Mouse (Mus musculus) ovary, postnatal 10 days (tissue): ENCODE measurements around the gene Tulp3.
"Not testable (repeated sequence)": the region's sequence is repeated elsewhere in the genome, so short reads cannot be mapped to it uniquely, and the experiment has no call there.

Experiments
- DNase-seq: peaks from one replicate; pipeline ENCODE4 v3.0.0; 2022; ENCODE audit warnings: low spot score

The Tulp3 gene

DNA sequence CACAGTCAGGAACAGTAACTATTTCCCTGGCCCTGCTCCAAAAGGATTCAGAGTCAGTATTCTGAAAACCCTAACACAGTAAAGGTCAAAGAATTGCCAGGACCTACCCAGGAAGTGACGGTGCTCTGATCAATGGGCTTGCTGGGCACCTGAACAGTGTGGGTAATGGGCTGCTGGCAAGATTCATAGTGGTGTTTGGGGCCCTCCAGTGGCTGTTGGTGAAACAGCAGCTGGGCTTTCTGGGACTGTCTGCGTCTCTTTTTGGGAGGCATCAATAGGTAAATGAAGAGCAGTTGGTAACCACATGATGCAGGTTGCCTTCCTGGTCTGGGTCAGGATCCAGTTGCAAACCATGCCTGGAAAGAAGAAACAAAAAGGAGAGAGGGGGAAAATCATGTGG is 3.3 kb upstream of the Tulp3 start:
- DNase-seq = peak; percentile 15

DNA sequence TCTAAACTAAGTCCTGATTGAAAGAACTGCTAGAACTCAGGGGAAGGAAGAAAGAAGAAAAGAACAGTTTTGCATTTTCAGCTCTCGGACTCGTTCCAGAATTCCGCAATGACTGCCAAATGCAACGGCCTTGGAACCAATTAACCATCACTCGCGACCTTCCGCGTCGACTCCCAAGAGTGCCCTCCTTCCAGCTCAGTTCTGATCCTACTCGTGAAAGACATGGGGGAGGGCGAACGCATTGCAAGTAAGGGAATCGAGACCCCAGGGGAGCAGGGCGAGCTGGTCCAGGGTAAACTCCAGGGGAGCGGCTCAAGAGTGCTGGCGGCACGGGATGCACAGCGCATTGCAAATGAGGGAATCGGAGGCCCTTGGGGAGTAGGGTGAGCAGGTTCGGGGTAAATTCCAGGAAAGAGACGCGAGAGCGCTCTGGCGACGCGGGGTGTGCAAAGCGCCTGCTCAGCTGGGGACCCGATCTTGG is 410 bp downstream of the Tulp3 start:
- peak; percentile 44 for DNase-seq

DNA sequence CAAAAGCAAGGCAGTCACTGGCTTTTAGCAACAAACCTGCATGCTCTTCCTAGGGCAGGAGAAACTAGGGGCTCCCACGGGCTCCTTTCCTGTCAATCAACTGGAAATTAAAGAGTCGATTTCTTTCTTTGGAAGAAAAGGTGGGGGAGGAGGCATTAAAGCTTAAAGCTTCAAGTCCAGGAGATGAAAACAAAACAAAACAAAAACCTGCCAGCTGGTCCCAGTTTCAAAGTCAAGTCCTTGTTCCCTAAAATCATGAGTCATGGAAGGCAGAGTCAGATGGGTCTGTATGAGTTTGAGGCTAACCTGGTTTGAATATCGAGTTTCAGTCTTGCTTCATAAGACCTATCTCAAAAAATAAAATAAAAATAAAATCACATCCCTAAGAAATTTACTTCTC is 1.5 kb downstream of the Tulp3 start:
- DNase-seq = no peak

DNA sequence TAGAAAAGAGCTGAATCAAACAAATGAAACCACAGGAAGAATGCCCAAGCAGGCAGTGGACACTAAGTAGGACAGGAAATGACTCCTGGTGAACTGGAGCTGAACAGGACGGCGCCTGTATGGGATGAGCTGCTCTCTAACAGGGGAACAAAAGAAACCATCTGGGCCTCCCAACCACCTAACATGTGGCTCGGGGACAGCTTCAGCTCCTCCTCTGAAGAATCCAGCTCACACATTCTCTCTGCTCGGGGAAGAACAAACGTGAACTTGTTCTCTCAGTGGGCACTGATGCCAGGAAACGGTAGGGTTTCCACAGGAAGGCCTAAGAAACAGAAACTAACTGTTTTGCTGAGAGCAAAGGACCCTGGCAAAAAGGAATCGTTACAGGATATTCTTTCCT is 5.9 kb downstream of the Tulp3 start:
- no peak for DNase-seq

DNA sequence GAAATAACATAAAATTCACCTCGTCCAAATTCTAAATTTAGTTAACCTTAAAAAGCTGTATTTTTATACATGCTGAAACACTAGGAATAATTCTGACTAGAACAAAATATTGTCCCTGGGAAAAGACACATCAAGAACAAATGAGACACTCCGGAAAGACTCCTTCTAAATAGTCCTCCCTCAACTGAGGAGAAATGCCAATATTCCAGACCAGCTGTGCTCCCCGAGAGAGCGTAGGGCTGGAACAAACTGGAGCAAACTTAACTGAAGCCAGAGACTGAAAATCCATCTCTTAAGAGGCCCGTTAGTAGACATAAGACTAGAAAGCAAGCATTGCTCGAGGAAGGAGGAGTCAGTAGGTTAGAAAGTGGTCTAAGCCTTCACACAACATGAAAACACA is 8.9 kb downstream of the Tulp3 start:
- DNase-seq = no peak

DNA sequence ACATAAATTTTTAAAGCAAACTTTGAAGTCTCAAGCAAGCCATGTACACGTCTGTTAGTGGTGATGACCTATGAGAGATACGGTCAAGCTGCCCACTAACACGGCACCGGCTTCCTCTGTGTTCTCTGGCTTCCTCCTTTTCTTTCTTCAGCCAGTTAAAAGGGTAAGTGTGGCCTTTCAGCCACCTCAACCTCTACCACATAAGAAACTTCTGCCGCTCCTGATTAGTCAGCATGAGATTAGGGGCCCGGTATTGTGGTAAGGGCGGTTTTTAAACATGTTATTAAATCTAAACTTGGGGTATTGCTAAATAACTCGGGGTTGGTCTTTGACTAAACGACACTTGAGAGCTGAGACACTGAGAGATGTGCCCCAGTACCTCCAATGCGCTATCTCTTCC is 10.0 kb downstream of the Tulp3 start:
- no peak for DNase-seq

DNA sequence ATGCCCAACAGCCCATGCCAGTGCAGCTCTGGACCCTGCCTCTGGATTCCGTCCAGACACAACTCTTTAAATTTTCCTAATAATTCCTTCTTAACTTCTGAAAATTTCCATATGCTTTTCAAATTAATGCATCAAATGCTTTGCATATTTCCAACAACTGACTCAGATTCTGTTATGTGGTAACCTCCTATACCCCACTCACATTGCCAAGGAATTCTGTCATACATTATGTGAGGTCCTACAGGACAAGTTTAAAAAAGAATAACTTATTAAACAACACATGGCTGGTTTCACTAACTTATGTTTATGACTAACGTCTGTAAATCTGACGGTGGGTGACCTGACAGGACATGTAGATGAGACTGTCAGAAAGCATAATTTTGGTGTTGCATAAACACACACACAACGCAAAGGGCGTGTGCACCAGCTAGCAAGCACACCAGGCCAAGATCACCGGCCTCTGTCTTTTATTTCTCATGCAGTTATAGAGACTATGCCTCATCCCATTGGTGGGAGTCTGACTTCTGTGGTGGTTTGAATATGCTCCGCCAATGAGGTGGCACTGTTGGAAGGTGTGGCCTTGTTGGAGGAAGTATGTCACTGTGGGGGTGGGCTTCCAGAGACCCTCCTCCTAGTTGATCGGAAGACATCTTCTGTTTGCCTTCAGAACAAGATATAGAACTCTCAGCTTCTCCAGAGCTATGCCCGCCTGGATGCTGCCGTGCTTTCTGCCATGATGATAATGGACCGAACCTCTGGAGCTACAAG is 13.5 kb downstream of the Tulp3 start:
- DNase-seq = no peak

DNA sequence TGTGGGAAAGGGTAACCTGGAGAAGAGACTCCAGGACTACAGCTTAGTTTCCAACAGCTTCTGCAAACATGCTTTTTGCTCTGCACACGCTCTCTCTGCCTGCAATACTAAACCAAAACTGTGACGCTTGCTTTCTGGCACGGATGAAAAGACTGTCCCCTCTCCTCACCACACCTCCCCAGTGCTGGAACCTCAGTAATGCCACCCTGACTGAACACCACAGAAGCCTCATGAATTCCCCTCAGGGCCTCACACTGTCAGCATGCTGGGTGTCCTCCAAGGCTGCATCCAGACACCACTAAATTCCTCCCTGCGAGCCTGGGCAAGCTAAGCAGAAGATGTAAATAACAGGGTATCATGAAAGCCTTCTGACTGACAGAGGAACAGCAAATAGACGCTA is 16.8 kb downstream of the Tulp3 start:
- DNase-seq = no peak

DNA sequence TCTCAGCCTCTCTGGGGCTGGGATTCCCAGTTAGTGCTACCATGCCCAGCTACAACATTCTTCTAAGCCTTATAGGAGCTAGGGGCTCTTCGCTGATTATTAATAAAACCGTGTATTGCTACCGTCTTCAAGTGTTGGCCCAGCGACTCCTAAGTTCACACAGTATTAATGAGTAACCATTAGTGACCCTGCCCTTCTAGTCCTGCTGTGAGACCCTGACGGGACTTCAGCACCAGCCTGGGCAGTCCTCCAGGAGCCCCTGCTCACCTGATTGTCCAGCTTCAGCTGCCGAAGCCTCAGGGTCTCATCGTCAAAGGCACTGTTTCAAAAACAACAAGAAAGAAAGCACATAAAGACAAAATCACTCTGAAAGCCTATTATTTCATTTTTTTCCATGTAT is 18.2 kb downstream of the Tulp3 start:
- DNase-seq = no peak

DNA sequence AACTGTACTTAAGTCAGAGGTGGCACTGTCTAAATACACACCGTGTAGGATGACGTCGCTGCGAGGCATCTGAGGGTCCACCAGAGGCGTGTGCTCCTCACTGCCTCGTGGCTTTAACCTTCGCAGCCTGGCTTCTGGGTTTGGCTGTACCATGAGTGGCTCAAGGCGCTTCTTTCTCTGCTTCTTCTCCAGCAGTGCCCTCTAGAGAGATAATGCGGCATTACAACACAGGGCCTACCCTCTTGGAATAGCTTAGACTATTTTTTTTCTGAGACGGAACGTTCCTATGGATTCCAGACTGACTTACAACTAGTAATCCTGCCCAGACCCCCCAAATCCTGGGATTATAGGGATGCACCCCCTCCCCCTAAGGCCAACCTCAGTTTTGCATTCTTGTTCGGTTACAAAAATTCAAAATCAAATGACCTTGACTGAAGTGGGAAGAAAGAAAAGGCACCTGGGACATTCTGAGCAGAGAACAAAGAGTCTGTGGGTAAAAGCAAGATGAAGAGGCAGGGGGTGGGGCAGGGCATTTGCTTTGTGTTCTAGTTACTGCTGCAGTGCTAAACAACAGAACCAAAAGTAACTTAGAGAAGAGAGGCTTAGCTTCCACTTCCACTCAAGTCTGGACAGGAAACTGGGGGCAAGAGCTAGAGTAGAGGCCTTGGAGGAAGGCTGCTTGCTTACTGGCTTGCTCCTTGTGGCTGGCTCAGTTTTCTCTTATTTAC is 21.1 kb downstream of the Tulp3 start:
- DNase-seq = no peak

DNA sequence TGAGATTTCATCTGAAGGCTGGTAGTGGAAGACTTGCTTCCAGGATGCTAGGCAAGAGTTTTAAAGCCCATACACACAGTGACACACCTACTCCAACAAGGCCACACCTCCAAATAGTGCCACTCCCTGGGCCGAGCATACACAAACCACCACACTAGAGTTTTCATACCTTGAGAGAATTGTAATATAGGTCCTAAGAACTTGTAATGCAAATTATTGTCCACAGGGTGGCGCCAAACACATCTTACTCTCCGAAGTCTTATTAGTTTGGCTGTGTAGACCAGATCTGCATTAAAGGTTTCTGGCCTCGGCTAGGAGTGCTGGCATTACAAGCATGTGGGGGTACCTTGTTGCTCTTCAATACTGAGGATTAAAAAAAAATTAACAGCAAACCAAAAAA is 37.3 kb downstream of the Tulp3 start:
- DNase-seq = peak; percentile 35

DNA sequence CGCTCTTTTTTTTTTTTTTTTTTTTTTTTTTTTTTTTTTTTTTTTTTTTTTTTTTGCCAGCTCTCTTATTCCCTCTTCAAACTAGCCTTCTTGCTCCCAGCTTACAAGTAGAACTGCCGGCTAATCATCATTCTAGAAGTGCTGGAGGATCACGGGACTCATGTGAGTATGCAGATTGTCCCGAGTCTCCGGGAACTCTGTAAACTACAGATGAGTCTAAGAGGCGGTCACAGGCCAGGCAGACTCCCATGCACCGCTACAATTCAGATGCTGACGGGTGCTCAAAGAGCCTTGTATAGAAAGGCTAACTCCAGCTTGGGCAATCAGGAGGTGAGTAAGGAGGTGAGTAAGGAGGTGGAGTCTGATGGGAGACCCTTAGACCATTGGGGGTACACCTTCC is 40.1 kb downstream of the Tulp3 start:
- DNase-seq = no peak

DNA sequence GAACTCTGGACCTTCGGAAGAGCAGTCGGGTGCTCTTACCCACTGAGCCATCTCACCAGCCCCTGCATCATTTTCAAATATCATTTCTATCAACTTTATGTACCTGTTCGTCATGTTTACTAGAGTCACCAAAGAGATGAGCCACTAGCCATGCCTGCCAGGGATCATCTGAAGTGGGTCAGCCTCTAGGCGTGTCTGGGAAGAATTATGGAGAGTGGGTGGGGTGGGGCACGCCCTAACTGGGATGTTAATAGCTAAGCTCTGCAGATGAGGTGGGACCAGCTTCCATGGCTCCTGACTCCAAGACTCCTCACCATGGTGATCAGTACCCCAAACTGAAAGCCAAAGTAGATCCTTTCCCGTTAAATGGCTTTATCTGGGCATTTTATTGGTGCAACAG is 40.9 kb downstream of the Tulp3 start:
- DNase-seq = no peak

DNA sequence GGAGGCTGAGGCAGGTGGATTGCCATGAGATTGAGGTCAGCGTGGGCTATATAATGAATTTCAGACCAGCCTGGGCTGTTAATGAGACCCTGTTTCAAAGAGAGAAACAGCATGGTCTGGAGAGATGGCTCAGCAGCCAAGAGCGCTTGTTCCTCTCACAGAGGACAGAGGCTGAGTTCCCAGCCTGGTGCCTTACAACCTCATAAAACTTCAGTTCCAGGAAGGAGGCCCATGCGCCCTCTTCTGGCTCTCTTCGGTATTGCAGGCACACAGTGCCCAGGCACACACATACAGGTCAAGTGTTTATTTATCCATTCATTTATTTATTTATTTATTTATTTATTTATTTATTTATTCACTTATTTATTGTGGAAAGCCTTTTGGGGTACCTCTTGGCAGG is 47.3 kb downstream of the Tulp3 start:
- DNase-seq = no peak

DNA sequence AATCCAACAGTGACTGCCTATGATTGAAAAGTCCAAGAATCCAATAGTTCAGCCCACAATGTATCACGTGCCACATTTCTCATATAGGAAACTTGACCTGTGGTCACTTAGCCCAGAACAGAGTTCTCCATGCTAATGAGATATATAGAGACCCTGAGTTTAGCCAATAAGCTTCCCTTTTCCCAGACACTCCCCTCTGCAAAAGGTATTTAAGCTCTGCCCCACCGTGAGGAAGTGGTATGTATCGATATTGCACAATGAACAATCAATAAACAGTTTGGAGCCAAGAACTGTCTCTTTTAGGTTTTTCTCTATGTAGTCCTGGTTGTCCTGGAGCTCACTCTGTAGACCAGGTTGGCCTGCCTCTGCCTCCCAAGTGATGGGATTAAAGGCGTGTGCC is 50.9 kb downstream of the Tulp3 start:
- DNase-seq = no peak

DNA sequence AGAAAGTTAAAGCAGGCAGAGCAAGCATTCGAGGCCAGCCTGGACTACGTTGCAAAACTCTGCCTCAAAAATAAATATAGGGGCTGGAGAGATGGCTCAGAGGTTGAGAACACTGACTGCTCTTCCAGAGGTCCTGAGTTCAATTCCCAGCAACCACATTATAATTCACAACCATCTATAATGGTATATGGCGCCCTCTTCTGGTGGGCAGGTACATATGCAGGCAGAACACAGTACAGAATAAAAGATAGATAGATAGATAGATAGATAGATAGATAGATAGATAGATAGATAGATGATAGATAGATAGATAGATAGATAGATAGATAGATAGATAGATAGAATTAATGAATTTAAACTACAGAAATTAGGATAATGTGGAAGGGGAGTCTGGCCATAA is 53.0 kb downstream of the Tulp3 start:
- DNase-seq = not testable (repeated sequence)

DNA sequence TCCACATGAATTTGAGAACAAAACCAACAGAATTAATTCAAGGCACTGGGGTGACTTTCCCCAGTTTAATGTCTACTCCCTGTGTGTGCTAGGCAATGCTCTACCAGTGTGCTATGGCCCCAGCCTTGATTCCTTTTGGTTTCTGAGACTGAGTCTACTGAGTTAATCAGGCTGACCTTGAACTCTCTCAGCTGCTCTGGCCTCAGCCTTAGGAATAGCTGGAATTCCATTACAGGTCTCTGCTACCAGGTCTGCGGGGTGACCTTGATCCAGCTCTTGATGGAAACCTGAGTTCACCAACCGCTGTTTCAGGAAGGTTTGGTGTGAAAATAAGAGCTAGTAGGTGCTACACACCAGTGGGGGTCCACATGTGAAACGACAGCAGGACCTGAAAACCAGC is 53.8 kb downstream of the Tulp3 start:
- no peak for DNase-seq

DNA sequence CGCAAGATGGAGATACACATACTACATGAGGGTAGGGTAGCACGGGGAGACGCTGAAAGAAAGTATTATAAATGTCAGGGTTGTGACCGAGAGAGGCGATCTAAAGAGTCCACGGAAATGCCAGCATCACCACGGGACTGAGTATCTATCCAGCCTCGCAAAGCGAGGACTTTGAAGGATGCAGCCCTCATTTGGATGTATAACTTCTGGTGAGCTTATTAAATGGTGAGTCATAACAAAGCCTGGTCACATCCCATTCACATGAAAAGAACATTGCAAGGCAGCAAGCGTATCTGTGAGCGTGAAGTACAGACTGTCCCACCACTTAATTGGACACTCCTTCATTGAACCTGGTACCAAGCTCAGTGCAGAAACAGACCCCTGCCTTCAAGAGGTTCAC is 54.2 kb downstream of the Tulp3 start:
- DNase-seq = no peak

DNA sequence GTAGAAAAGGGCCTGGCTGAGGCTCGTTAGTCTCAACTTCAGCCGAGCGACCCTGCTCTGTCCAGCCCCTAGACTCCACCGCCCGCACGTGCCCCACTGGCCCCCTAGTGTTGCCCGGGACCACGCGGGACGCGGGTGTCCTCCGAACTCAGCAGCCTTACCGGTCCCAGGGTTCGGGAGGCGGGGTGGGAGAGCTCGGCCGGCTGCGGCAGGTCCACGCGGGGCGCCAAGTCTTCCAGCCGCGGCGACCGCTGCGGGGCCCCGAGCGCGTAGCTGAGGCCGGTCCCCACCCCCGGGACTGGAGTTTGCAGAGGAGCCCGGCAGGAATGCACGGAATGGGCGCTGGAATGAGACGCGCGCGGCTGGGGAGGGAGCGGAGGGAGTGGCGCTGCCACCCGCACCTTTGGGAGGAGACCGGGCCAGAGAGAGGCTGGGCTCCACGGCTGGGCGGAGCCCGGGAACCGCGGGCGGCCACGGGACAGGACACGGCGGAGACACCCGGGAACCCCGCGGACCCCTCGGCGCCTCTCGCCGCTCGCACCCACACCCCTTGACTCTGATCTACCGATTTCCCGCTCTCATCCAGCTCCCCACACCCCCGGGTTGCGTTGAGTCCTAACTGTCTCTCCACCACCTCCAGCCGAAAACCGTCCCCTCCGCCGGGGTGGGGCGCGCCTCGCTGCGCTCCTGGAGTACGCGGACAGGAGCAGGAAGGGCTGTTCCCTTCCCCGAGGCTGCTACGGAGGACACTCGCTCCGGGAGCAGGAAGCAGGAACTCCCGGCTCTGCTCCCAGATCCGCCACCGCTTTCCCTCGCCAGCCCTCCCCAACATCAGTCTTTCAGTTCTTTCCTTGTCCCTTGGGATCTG is 55.3 kb downstream of the Tulp3 start, which contains the start of gene Tead4:
Tead4 (minus strand) TSS at position 690 of the 868 bp plus-strand sequence.
- DNase-seq = peak; percentile 49

DNA sequence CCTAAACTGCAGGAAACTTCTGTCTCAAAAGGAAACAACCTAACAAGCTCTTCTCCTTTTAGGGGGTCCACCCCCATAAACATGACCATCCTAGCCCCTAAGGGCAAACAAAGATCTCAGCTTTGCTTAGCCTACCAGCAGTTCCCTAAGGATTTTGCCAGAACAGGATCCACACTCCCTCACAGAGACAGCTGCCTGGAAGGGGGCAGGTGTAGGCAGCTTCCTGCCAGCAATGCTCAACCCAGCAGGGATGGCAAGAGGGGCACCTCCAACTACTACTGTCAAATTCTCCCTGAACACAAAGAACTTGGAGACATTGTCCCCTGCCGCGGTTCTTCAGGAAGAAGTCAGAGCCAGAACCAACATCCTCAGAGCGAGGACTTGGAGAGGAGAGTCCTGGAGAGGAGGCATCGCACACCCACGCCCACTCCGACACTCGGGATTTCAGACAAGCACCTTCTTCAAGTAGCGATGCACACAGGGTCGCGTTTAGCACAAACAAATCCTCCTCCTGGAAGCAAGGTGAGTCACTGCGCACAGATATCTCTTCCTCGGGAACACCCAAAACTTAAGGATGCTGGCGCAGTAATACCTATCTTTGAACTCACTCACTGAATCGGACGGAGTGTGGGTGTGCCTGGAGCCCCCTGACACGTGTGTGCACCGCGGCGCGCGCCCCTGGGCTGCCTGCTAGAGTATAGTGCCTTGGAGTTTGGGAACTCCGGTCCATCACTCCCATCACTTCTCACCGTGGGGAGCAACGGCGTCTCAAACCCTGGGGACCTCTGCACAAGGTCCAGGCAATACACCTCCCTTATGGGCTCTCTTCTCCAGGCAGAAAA is 56.1 kb downstream of the Tulp3 start:
- no peak for DNase-seq

DNA sequence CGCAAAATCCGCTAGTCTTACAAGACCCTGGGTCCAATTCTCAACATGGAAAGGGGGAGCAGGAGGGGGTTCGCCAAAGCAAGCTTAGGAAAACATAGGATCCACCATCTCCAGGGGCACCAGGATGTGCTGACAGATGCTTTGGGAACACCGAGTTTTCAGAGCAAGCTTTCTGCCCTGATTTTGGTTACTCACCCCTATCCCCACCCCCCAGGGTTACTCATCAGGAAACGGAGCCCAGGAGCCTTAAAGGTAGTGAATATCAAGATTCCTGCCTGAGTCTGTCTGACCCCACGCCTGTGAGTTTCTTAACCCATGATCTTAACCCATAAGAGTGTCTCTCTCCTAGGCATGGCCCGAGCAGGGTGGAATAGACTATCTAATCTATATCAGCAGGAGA is 57.4 kb downstream of the Tulp3 start:
- no peak for DNase-seq
